Mouse (Mus musculus) effector memory CD4-positive, alpha-beta T cell, adult 5 months (primary cell): ENCODE measurements around the gene Mrps33. TPM values are rescaled to one million over a fixed set of nuclear protein-coding genes. Genes with fewer than 3 reads are reported as not detected.

Experiments
- polyA plus RNA-seq: library from polyadenylated mRNA; unstranded; fragments of 100-300 nt; shearing (Covaris generic); gene quantifications from one replicate; pipeline ENCODE4 v1.2.1, GENCODE M21; 2017

Mrps33 gene
- 63.4 TPM for polyA plus RNA-seq

DNA sequence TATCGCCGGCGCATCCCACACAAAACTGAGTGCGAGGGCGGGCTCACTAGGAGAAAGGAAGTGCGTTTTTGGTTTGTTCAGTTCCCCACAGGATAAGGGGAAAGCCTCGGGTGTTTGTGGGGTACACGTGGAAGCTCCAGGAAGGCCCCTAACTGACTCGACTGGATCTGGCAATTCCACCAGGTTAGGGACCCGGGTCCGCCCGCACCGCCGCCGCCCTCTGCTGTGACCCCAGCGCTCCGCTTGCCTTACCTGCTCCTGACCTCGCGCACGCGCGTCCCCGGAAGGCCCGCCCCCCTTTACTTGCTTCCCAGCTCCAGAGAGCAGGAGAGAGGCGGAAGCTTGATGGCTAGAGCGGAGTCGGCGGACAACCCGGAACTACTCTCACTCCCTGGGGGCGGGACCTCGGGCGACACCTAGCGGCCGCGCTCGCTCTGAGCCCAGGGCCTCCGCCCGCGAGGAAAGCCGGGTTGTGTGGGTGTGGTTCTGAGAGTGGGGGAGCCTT is at the start of gene Mrps33:
TSS of gene Mrps33 (minus strand) at position 377 of the 505 bp plus-strand sequence.

Other genes starting within 250 kb of the Mrps33 start
- 40.0 TPM for gene Adck2, start 237.1 kb downstream of the Mrps33 start, polyA plus RNA-seq
- gene Gm42420, start 225.2 kb downstream of the Mrps33 start, polyA plus RNA-seq, result not detected
- gene Ndufb2, start 218.4 kb downstream of the Mrps33 start, polyA plus RNA-seq, result 95.5 TPM
- gene Braf, start 85.5 kb downstream of the Mrps33 start, polyA plus RNA-seq, result 36.1 TPM
- gene Tmem178b, start 62.3 kb upstream of the Mrps33 start, polyA plus RNA-seq, result not detected